16 mouse cellular contexts compared by ENCODE assay signal in the genomic region with DNA sequence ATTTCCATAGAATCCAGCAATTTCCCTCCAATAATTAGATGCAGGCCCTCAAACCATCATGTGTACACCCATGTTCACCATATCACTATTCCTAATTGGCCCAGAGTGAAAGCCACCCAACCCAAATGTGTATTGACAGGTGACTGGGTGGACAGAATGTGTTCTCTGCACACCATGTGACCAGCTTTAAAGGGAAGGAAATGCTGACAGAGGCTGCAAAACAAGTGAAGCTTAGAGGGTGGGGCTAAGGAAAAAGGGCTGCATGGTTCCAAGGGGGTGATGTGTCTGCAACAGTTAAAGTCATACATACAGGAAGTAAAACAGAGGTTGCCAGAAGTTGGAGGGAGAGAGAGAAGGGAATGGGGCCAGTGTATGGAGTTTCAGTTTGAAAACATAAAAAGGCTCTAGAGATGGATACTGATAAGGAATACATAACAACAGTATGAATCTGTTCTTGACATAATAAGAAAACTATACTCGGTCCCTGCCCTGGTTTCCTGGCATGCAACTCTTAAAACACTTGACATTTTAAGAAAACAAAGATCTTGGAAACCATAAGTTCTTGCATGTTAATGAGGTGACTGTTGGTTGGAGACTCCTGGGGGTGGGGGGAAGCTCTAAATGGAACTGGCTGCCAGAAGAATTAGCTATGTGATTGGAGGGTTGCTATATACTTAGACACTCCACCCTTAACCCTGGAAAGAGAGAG. TPM values are rescaled to one million over a fixed set of nuclear protein-coding genes. Genes with fewer than 3 reads are reported as not detected.
DNase-seq lines count a peak whose midpoint lies in the region; ATAC-seq and TF ChIP-seq lines count a peak whose summit lies in the region.
"Had no signal": no experiment of that assay in that cellular context is flagged by ENCODE, and none has a peak within 500 bp of the region (broad histone marks: within the 10 kb centered on the region; RNA-seq: fewer than 3 reads in every experiment).

No protein-coding gene starts in this region.

- WGBS in lung, embryonic 14.5 days, result 21% methylated on average over 1 of the region's 1 CpGs
- WGBS in hindbrain, embryonic 13.5 days, result 86% methylated on average over 1 of the region's 1 CpGs

- H3K9ac ChIP-seq in lung, embryonic 14.5 days, result no peak overlapping the region
- no peak overlapping the region for H3K9ac ChIP-seq in hindbrain, embryonic 13.5 days
- H3K9ac ChIP-seq: liver, embryonic 14.5 days had no signal

- H3K36me3 ChIP-seq in lung, embryonic 14.5 days (ENCODE audit: insufficient read depth), result no peaks in the 10 kb centered on the region
- H3K36me3 ChIP-seq in hindbrain, embryonic 13.5 days, result no peaks in the 10 kb centered on the region
- H3K36me3 ChIP-seq: limb, embryonic 10.5 days had no signal

- H3K9me3 ChIP-seq in lung, embryonic 14.5 days (ENCODE audit: low read depth, low read length), result 0 out of 2 replicates have a peak, but pooled peaks cover 4% of the 10 kb centered on the region
- no peaks in the 10 kb centered on the region for H3K9me3 ChIP-seq in hindbrain, embryonic 13.5 days
- H3K9me3 ChIP-seq: limb, embryonic 10.5 days had no signal

- no peak overlapping the region for H3K4me2 ChIP-seq in lung, embryonic 14.5 days
- H3K4me2 ChIP-seq in hindbrain, embryonic 13.5 days, result no peak overlapping the region

- H3K4me1 ChIP-seq in lung, embryonic 14.5 days (ENCODE audit: insufficient read depth), result no peaks in the 10 kb centered on the region; the same call in 1 of the 2 replicates
- H3K4me1 ChIP-seq in hindbrain, embryonic 13.5 days (replicated peaks), result no peaks in the 10 kb centered on the region

- no peaks in the 10 kb centered on the region for H3K27me3 ChIP-seq in lung, embryonic 14.5 days (ENCODE audit: insufficient read depth, low read length)
- no peaks in the 10 kb centered on the region for H3K27me3 ChIP-seq in hindbrain, embryonic 13.5 days

- H3K4me3 ChIP-seq in lung, embryonic 14.5 days (ENCODE audit: low read depth, low read length), result no peak overlapping the region
- no peak overlapping the region for H3K4me3 ChIP-seq in hindbrain, embryonic 13.5 days
- H3K4me3 ChIP-seq: limb, embryonic 10.5 days had no signal

- peak; percentile 88 for ATAC-seq in lung, embryonic 14.5 days (ENCODE audit: insufficient read depth)
- peak; percentile 54 for ATAC-seq in CD4-positive, CD25-positive, alpha-beta regulatory T cell, adult 4 months
- ATAC-seq in hematopoietic stem cell, adult 5-6 weeks (replicated peaks in 1 of 2; ENCODE audit: insufficient read depth in 1 of 2, low FRiP score in 2 of 2, low TSS enrichment in 1 of 2, low read depth in 1 of 2, poor library complexity in 2 of 2, severe bottlenecking in 2 of 2), result peak; percentile 13 to 29; a peak in 2 of 4 replicates
- no peak for ATAC-seq in megakaryocyte-erythroid progenitor cell, adult 5-6 weeks (replicated peaks; ENCODE audit: low FRiP score, low TSS enrichment, poor library complexity, severe bottlenecking)
- no peak for ATAC-seq in hindbrain, embryonic 13.5 days (ENCODE audit: low FRiP score)
- ATAC-seq: midbrain, embryonic 16.5 days had no signal

- no peak for TF ChIP-seq CTCF in lung, embryonic 14.5 days (IDR thresholded peaks at IDR 0.05; ENCODE audit: low read depth)

- peak; percentile 63 for DNase-seq in lung, embryonic 14.5 days
- DNase-seq in lung, adult 18-20 months, result no peak
- DNase-seq in naive thymus-derived CD4-positive, alpha-beta T cell, adult 2 months (ENCODE audit: low read depth), result peak; percentile 39
- no peak for DNase-seq in right cerebral cortex, postnatal 10 days (ENCODE audit: low spot score in 2 of 2)
- DNase-seq: cerebellum, adult 11 months; heart, postnatal 14 days; kidney, adult 18-20 months; layer of hippocampus, adult 9-11 months; right cerebral cortex, adult 18-20 months had no signal

- no peak overlapping the region for H3K27ac ChIP-seq in lung, embryonic 14.5 days (ENCODE audit: low read depth)
- no peak overlapping the region for H3K27ac ChIP-seq in hindbrain, embryonic 13.5 days
- H3K27ac ChIP-seq: limb, embryonic 10.5 days; liver, embryonic 14.5 days had no signal

RNA-seq across cellular contexts. Expression of a gene that starts 20.7 kb away (rescaled TPM):
- 13.4 and 15.4 TPM in 2 replicates for polyA plus RNA-seq in lung, embryonic 14.5 days (2014; fragmentation: Nextera tagmentation; extraction: Ambion mirVana)
- polyA plus RNA-seq in CD4-positive, CD25-positive, alpha-beta regulatory T cell, adult 4 months (2017; shearing (Covaris generic)), result not detected
- total RNA-seq in hematopoietic stem cell, adult 5-6 weeks (2017), result 2.2 and 3.0 TPM in 2 replicates
- not detected in 2 replicates for total RNA-seq in megakaryocyte-erythroid progenitor cell, adult 5-6 weeks (2014; fragmentation: Nextera tagmentation)
- not detected in 2 replicates for total RNA-seq in megakaryocyte-erythroid progenitor cell, adult 5-6 weeks (2017)
- 2.3 and 3.9 TPM in 2 replicates for polyA plus RNA-seq in hindbrain, embryonic 13.5 days (2015; fragmentation: Nextera tagmentation; extraction: Ambion mirVana)

Comparison
In these comparisons a context has a peak if more than half of its experiments do, and no peak if none do; other contexts are left out.
1. DNase-seq: peak in lung, embryonic 14.5 days (single experiment) and naive thymus-derived CD4-positive, alpha-beta T cell, adult 2 months (single experiment); none in lung, adult 18-20 months (0 of 2) and right cerebral cortex, postnatal 10 days (0 of 2).
2. ATAC-seq: peak in lung, embryonic 14.5 days (single experiment), CD4-positive, CD25-positive, alpha-beta regulatory T cell, adult 4 months (single experiment) and hematopoietic stem cell, adult 5-6 weeks (2 of 2); none in megakaryocyte-erythroid progenitor cell, adult 5-6 weeks (single experiment) and hindbrain, embryonic 13.5 days (single experiment).